In genomic region chr5:111159628-111160321, GRCm38 (mm10) we compare ENCODE assay signal across 8 mouse cellular contexts.
DNase-seq lines count a peak whose midpoint lies in the region; ATAC-seq and TF ChIP-seq lines count a peak whose summit lies in the region.

No protein-coding gene starts in this region.

- no peak for TF ChIP-seq CTCF in kidney, postnatal 0 days (IDR thresholded peaks at IDR 0.05; ENCODE audit: low read depth)

- H3K36me3 ChIP-seq in kidney, postnatal 0 days (ENCODE audit: insufficient read depth, low read length), result no peaks in the 10 kb centered on the region
- H3K36me3 ChIP-seq in embryonic facial prominence, embryonic 13.5 days, result no peaks in the 10 kb centered on the region
- no peaks in the 10 kb centered on the region for H3K36me3 ChIP-seq in intestine, embryonic 15.5 days
- no peaks in the 10 kb centered on the region for H3K36me3 ChIP-seq in splenic B cell, adult 2 months (ENCODE audit: control insufficient read depth, insufficient read depth, low read length, poor library complexity, severe bottlenecking)

- peak overlapping the region; percentile 25 for H3K4me2 ChIP-seq in kidney, postnatal 0 days (ENCODE audit: low read length)
- peak overlapping the region; percentile 37 for H3K4me2 ChIP-seq in embryonic facial prominence, embryonic 13.5 days
- H3K4me2 ChIP-seq in intestine, embryonic 15.5 days (replicated peaks), result peak overlapping the region; percentile 17; the same call in 1 of the 2 replicates

- no peaks in the 10 kb centered on the region for H3K27me3 ChIP-seq in kidney, postnatal 0 days (ENCODE audit: insufficient read depth, low read length)
- no peaks in the 10 kb centered on the region for H3K27me3 ChIP-seq in embryonic facial prominence, embryonic 13.5 days
- H3K27me3 ChIP-seq in intestine, embryonic 15.5 days (replicated peaks), result no peaks in the 10 kb centered on the region
- H3K27me3 ChIP-seq in splenic B cell, adult 2 months (ENCODE audit: control insufficient read depth, insufficient read depth, low read length, poor library complexity, severe bottlenecking), result no peaks in the 10 kb centered on the region

- H3K9me3 ChIP-seq in kidney, postnatal 0 days (replicated peaks; ENCODE audit: low read length), result no peaks in the 10 kb centered on the region
- H3K9me3 ChIP-seq in embryonic facial prominence, embryonic 13.5 days, result no peaks in the 10 kb centered on the region
- no peaks in the 10 kb centered on the region for H3K9me3 ChIP-seq in intestine, embryonic 15.5 days

- H3K4me3 ChIP-seq in kidney, postnatal 0 days (replicated peaks; ENCODE audit: low read depth, low read length), result no peak overlapping the region
- H3K4me3 ChIP-seq in embryonic facial prominence, embryonic 13.5 days, result 0 out of 2 replicates have a peak overlapping the region, but pooled peaks have one; percentile 5
- H3K4me3 ChIP-seq in intestine, embryonic 15.5 days (replicated peaks), result no peak overlapping the region

- H3K9ac ChIP-seq in kidney, postnatal 0 days (ENCODE audit: low read depth, low read length), result no peak overlapping the region; the same call in 1 of the 2 replicates
- H3K9ac ChIP-seq in embryonic facial prominence, embryonic 13.5 days, result 0 out of 2 replicates have a peak overlapping the region, but pooled peaks have one; percentile 27
- H3K9ac ChIP-seq in intestine, embryonic 15.5 days, result no peak overlapping the region

- peaks cover 19% of the 10 kb centered on the region for H3K4me1 ChIP-seq in kidney, postnatal 0 days (replicated peaks; ENCODE audit: insufficient read depth, low read length)
- peaks cover 70% of the 10 kb centered on the region for H3K4me1 ChIP-seq in embryonic facial prominence, embryonic 13.5 days
- peaks cover 31% of the 10 kb centered on the region for H3K4me1 ChIP-seq in intestine, embryonic 15.5 days (replicated peaks)

- DNase-seq in kidney, postnatal 0 days (ENCODE audit: low spot score), result no peak
- DNase-seq in kidney, adult 8-10 months, result no peak
- DNase-seq in splenic B cell, adult 2 months (ENCODE audit: low read depth, low spot score), result peak; percentile 67
- DNase-seq in adrenal gland, adult 2 months, result no peak
- DNase-seq in gastrocnemius, adult 8-10 months (ENCODE audit: low spot score in 2 of 2), result no peak
- DNase-seq in cerebellum, adult 9-11 months, result no peak

- WGBS in kidney, postnatal 0 days, result 31% methylated on average over 23 of the region's 23 CpGs
- WGBS in embryonic facial prominence, embryonic 13.5 days, result 27% methylated on average over 23 of the region's 23 CpGs
- 37% methylated on average over 23 of the region's 23 CpGs for WGBS in intestine, embryonic 15.5 days

- 0 out of 2 replicates have a peak, but pooled peaks have one; percentile 34 for ATAC-seq in kidney, postnatal 0 days (replicated peaks; ENCODE audit: low FRiP score, low read depth)
- ATAC-seq in embryonic facial prominence, embryonic 13.5 days (ENCODE audit: insufficient number of reproducible peaks, insufficient read depth, low FRiP score, low TSS enrichment, low read depth), result no peak
- ATAC-seq in intestine, embryonic 15.5 days, result 0 out of 2 replicates have a peak, but pooled peaks have one; percentile 29

- no peak overlapping the region for H3K27ac ChIP-seq in kidney, postnatal 0 days
- H3K27ac ChIP-seq in embryonic facial prominence, embryonic 13.5 days, result peak overlapping the region; percentile 56; the same call in 1 of the 2 replicates
- H3K27ac ChIP-seq in intestine, embryonic 15.5 days, result no peak overlapping the region
